Comparison of ENCODE assay signal across 31 mouse cellular contexts in genomic region chr2:33856746-33857145, GRCm38 (mm10). TPM values are rescaled to one million over a fixed set of nuclear protein-coding genes. Genes with fewer than 3 reads are reported as not detected.
DNase-seq lines count a peak whose midpoint lies in the region; ATAC-seq lines count a peak whose summit lies in the region.
"Had no signal": no experiment of that assay in that cellular context is flagged by ENCODE, and none has a peak within 500 bp of the region (broad histone marks: within the 10 kb centered on the region; RNA-seq: fewer than 3 reads in every experiment).

No protein-coding gene starts in this region.

- no peak for ATAC-seq in liver, embryonic 11.5 days (replicated peaks; ENCODE audit: low FRiP score)
- peak; percentile 48; the same call in 1 of the 2 replicates for ATAC-seq in granulocyte monocyte progenitor cell, adult 5-6 weeks (replicated peaks; ENCODE audit: poor library complexity, severe bottlenecking)
- ATAC-seq in liver, embryonic 16.5 days (ENCODE audit: low read depth), result no peak
- peak; percentile 22; the same call in 1 of the 2 replicates for ATAC-seq in megakaryocyte-erythroid progenitor cell, adult 5-6 weeks (replicated peaks; ENCODE audit: low FRiP score, low TSS enrichment, poor library complexity, severe bottlenecking)
- ATAC-seq: intestine, embryonic 16.5 days; midbrain, embryonic 13.5 days; Patski had no signal

- H3K4me2 ChIP-seq in liver, embryonic 11.5 days, result peak overlapping the region; percentile 37
- H3K4me2 ChIP-seq in liver, embryonic 16.5 days (ENCODE audit: low read depth, low read length), result no peak overlapping the region
- H3K4me2 ChIP-seq: embryonic facial prominence, embryonic 13.5 days; heart, embryonic 15.5 days; hindbrain, embryonic 12.5 days; limb, embryonic 13.5 days; midbrain, embryonic 13.5 days; neural tube, embryonic 15.5 days; stomach, embryonic 15.5 days had no signal

- DNase-seq in liver, embryonic 11.5 days (ENCODE audit: low spot score), result no peak
- no peak for DNase-seq in liver
- DNase-seq in kidney, postnatal 4 days, result no peak
- DNase-seq in kidney, adult 11 months, result no peak
- DNase-seq in heart, adult 8-10 months (ENCODE audit: low spot score), result no peak
- DNase-seq: adrenal gland, postnatal 14 days; cerebellum, adult 11 months; cerebellum, adult 9-11 months; gastrocnemius, adult 2 months; gastrocnemius, postnatal 36 days; heart, postnatal 36 days; kidney, adult 9 months; kidney, postnatal 14 days; lung, adult 2 months; lung, postnatal 10 days; retina, postnatal 1 day; right cerebral cortex, postnatal 14 days had no signal

- H3K9ac ChIP-seq in liver, embryonic 11.5 days (ENCODE audit: low read depth, low read length), result 0 out of 2 replicates have a peak overlapping the region, but pooled peaks have one; percentile 26
- H3K9ac ChIP-seq in liver, embryonic 16.5 days (ENCODE audit: low read depth, low read length), result peak overlapping the region; percentile 16; the same call in 1 of the 2 replicates
- H3K9ac ChIP-seq: embryonic facial prominence, embryonic 13.5 days; heart, embryonic 15.5 days; hindbrain, embryonic 12.5 days; limb, embryonic 13.5 days; midbrain, embryonic 13.5 days; neural tube, embryonic 15.5 days; stomach, embryonic 15.5 days had no signal

- H3K27ac ChIP-seq in liver, embryonic 11.5 days (ENCODE audit: low read depth, low read length), result peak overlapping the region; percentile 60
- peak overlapping the region; percentile 42 for H3K27ac ChIP-seq in liver, embryonic 16.5 days (ENCODE audit: low read length)
- H3K27ac ChIP-seq: embryonic facial prominence, embryonic 13.5 days; forebrain, embryonic 10.5 days; gastrocnemius, adult 2 months; heart, embryonic 15.5 days; limb, embryonic 13.5 days; midbrain, embryonic 13.5 days; stomach, embryonic 15.5 days had no signal

- H3K4me3 ChIP-seq in liver, embryonic 11.5 days (ENCODE audit: low read depth, low read length), result no peak overlapping the region
- no peak overlapping the region for H3K4me3 ChIP-seq in liver, embryonic 16.5 days (ENCODE audit: low read depth, low read length)
- H3K4me3 ChIP-seq: embryonic facial prominence, embryonic 13.5 days; forebrain, embryonic 10.5 days; gastrocnemius, adult 2 months; heart, embryonic 15.5 days; hindbrain, embryonic 12.5 days; limb, embryonic 13.5 days; midbrain, embryonic 13.5 days; neural tube, embryonic 15.5 days; stomach, embryonic 15.5 days had no signal

- H3K27me3 ChIP-seq in liver, embryonic 11.5 days (replicated peaks; ENCODE audit: control insufficient read depth, insufficient read depth, low read length), result no peaks in the 10 kb centered on the region
- no peaks in the 10 kb centered on the region for H3K27me3 ChIP-seq in liver, embryonic 16.5 days (ENCODE audit: control insufficient read depth, insufficient read depth, low read depth, low read length)
- H3K27me3 ChIP-seq: CH12.LX; embryonic facial prominence, embryonic 13.5 days; heart, embryonic 15.5 days; hindbrain, embryonic 12.5 days; limb, embryonic 13.5 days; midbrain, embryonic 13.5 days; neural tube, embryonic 15.5 days; Patski; stomach, embryonic 15.5 days had no signal

- WGBS in liver, embryonic 11.5 days, result 36% methylated on average over 2 of the region's 2 CpGs
- 8% methylated on average over 2 of the region's 2 CpGs for WGBS in liver, embryonic 16.5 days (ENCODE audit: insufficient replicate concordance)

- peaks cover 3% of the 10 kb centered on the region; the same call in 1 of the 2 replicates for H3K36me3 ChIP-seq in liver, embryonic 11.5 days (ENCODE audit: control insufficient read depth, insufficient read depth, low read length)
- H3K36me3 ChIP-seq in liver, embryonic 16.5 days (ENCODE audit: control insufficient read depth, insufficient read depth), result no peaks in the 10 kb centered on the region
- H3K36me3 ChIP-seq: forebrain, embryonic 10.5 days; heart, embryonic 15.5 days; neural tube, embryonic 15.5 days; stomach, embryonic 15.5 days had no signal

- no peaks in the 10 kb centered on the region for H3K9me3 ChIP-seq in liver, embryonic 11.5 days (ENCODE audit: control insufficient read depth, low read length)
- H3K9me3 ChIP-seq in liver, embryonic 16.5 days (replicated peaks; ENCODE audit: control insufficient read depth, low read length), result no peaks in the 10 kb centered on the region
- H3K9me3 ChIP-seq: embryonic facial prominence, embryonic 13.5 days; forebrain, embryonic 10.5 days; heart, embryonic 15.5 days; hindbrain, embryonic 12.5 days; midbrain, embryonic 13.5 days; neural tube, embryonic 15.5 days; stomach, embryonic 15.5 days had no signal

- peaks cover 51% of the 10 kb centered on the region for H3K4me1 ChIP-seq in liver, embryonic 11.5 days (replicated peaks; ENCODE audit: control insufficient read depth, insufficient read depth, low read length)
- peaks cover 48% of the 10 kb centered on the region for H3K4me1 ChIP-seq in liver, embryonic 16.5 days (ENCODE audit: control insufficient read depth, low read depth, low read length)

RNA-seq across cellular contexts. Expression of gene Mvb12b, which starts 31.0 kb away (rescaled TPM):
- 17.7 and 18.3 TPM in 2 replicates for polyA plus RNA-seq in liver, embryonic 11.5 days (2014; fragmentation: Nextera tagmentation; extraction: Ambion mirVana)
- total RNA-seq in granulocyte monocyte progenitor cell, adult 5-6 weeks (2014; fragmentation: Nextera tagmentation), result 46.2 and 58.5 TPM in 2 replicates
- 14.7 and 16.6 TPM in 2 replicates for total RNA-seq in granulocyte monocyte progenitor cell, adult 5-6 weeks (2017)
- polyA plus RNA-seq in liver, embryonic 16.5 days (2015; fragmentation: Nextera tagmentation; extraction: Ambion mirVana), result 8.7 and 11.0 TPM in 2 replicates
- total RNA-seq in megakaryocyte-erythroid progenitor cell, adult 5-6 weeks (2014; fragmentation: Nextera tagmentation), result 43.6 and 57.1 TPM in 2 replicates
- 11.3 and 15.2 TPM in 2 replicates for total RNA-seq in megakaryocyte-erythroid progenitor cell, adult 5-6 weeks (2017)
- 10 to 100 TPM; 20.2 to 24.5 (median 21.0) TPM for total RNA-seq in heart, adult 8-10 months (2022)

Comparison
In these comparisons a context has a peak if more than half of its experiments do, and no peak if none do; other contexts are left out.
1. ATAC-seq: peak in granulocyte monocyte progenitor cell, adult 5-6 weeks (single experiment) and megakaryocyte-erythroid progenitor cell, adult 5-6 weeks (single experiment); none in liver, embryonic 11.5 days (single experiment) and liver, embryonic 16.5 days (single experiment).